Mouse (Mus musculus) CH12.LX (cell line): ENCODE data around the gene Tspan9. TPM values are rescaled to one million over a fixed set of nuclear protein-coding genes. Genes with fewer than 3 reads are reported as not detected.

ENCODE experiments used
- DNase-seq: peaks from one replicate; pipeline ENCODE4 v3.0.0-alpha.2; 2013; ENCODE audit errors: extremely low read depth
- H3K27ac ChIP-seq: 2 replicates; pipeline ENCODE4 v1.5.1; 2012; ENCODE audit warnings: low read depth, mild to moderate bottlenecking, control low read depth, moderate library complexity; ENCODE audit not compliant: insufficient read depth
- H3K27me3 ChIP-seq: replicated peaks from 2 replicates; pipeline ENCODE3; 2012; ENCODE audit warnings: inconsistent platforms
- H3K36me3 ChIP-seq, 2 experiments: replicated peaks in 1 of 2; 2 replicates each; pipeline versions ENCODE3 to v1.6.1; 2012; ENCODE audit warnings: inconsistent platforms in 1 of 2, low read length in 1 of 2, mild to moderate bottlenecking in 1 of 2, mixed read lengths in 1 of 2, moderate library complexity in 1 of 2; ENCODE audit not compliant: control insufficient read depth in 1 of 2, insufficient read depth in 1 of 2
- H3K4me1 ChIP-seq, 2 experiments: 2 replicates each; pipeline ENCODE4 v1.6.1; 2012; ENCODE audit warnings: inconsistent platforms in 1 of 2, moderate library complexity in 1 of 2; ENCODE audit not compliant: insufficient read depth in 2 of 2, control insufficient read depth in 1 of 2
- H3K4me2 ChIP-seq: 2 replicates; pipeline ENCODE4 v1.6.1; 2012; ENCODE audit warnings: low read depth, mild to moderate bottlenecking, control low read depth; ENCODE audit not compliant: poor library complexity, insufficient read depth, severe bottlenecking
- H3K4me3 ChIP-seq, 3 experiments: fragments of 150-350 bp in 1 of 3; sonication (generic) in 1 of 3; replicated peaks in 1 of 3; 2 replicates each; pipeline versions ENCODE3 to v1.5.1; 2011 to 2012; ENCODE audit warnings: low read depth in 2 of 3, low read length in 2 of 3, mild to moderate bottlenecking in 2 of 3, moderate library complexity in 2 of 3, control low read depth in 1 of 3, improper control_type of control experiment in 1 of 3, inconsistent platforms in 1 of 3, mixed read lengths in 1 of 3; ENCODE audit not compliant: poor library complexity in 1 of 3
- H3K79me2 ChIP-seq: replicated peaks from 2 replicates; pipeline ENCODE4 v1.6.1; 2012; ENCODE audit warnings: mild to moderate bottlenecking, moderate library complexity; ENCODE audit not compliant: control insufficient read depth, poor library complexity, insufficient read depth, severe bottlenecking; ENCODE audit errors: extremely low read depth
- H3K9ac ChIP-seq: 2 replicates; pipeline ENCODE4 v1.6.1; 2012; ENCODE audit warnings: low read depth, mild to moderate bottlenecking, control low read depth, moderate library complexity; ENCODE audit not compliant: insufficient read depth
- H3K9me3 ChIP-seq: replicated peaks from 2 replicates; pipeline ENCODE3; 2012; ENCODE audit warnings: low read length, inconsistent platforms, mixed read lengths
- ELF1 ChIP-seq: IDR thresholded peaks from 2 replicates; pipeline ENCODE4 v1.6.1; 2014; ENCODE audit warnings: low read depth, mild to moderate bottlenecking, inconsistent platforms, low read length, improper control_type of control experiment
- EP300 ChIP-seq: IDR thresholded peaks from 2 replicates; pipeline ENCODE4 v1.6.1; 2011; ENCODE audit warnings: low read length, improper control_type of control experiment
- JUND ChIP-seq: conservative IDR thresholded peaks from 2 replicates; pipeline ENCODE4 v1.6.1; 2011; ENCODE audit warnings: low read depth, low read length, improper control_type of control experiment
- MXI1 ChIP-seq: IDR thresholded peaks from 2 replicates; pipeline ENCODE4 v1.6.1; 2011; ENCODE audit warnings: mild to moderate bottlenecking, low read depth, low read length, improper control_type of control experiment
- USF1 ChIP-seq: IDR thresholded peaks from 2 replicates; pipeline ENCODE4 v1.6.1; 2014; ENCODE audit warnings: low read depth, mild to moderate bottlenecking, inconsistent platforms, low read length, improper control_type of control experiment
- USF2 ChIP-seq: conservative IDR thresholded peaks from 2 replicates; pipeline ENCODE4 v1.6.1; 2011; ENCODE audit warnings: low read depth, low read length, improper control_type of control experiment
- dilution Hi-C: fragments of 300-500 bp; cut with MboI; formaldehyde crosslinking; loops from 2 replicates; pipeline ENCODE4 v1.14.3; 2020; ENCODE audit warnings: low sequenced_read_pairs; ENCODE audit not compliant: extremely low pct_unique_long_range_greater_than_20kb, extremely low pct_ligation_motif_present
- in situ Hi-C: fragments of 300-500 bp; cut with MboI; formaldehyde crosslinking; loops from 3 replicates; pipeline ENCODE4 v1.14.3; 2019; ENCODE audit warnings: low sequenced_read_pairs, low pct_ligation_motif_present, low pct_unique_long_range_greater_than_20kb, mixed read lengths
- polyA plus RNA-seq: library from polyadenylated mRNA; unstranded; fragments of >175 nt; gene quantifications from 2 replicates; pipeline ENCODE4 v1.2.1, GENCODE M21; 2012; ENCODE audit warnings: low read depth; ENCODE audit not compliant: insufficient read length
- total RNA-seq, 2 experiments: library from RNA; depleted of rRNA; stranded (reverse); fragments of 300-350 nt in 1 of 2; fragments of >200 nt in 1 of 2; gene quantifications; 2 replicates each; pipeline ENCODE4 v1.2.3; 2012 to 2014

Tspan9 gene
- total and polyA plus RNA-seq, 3 experiments, result 0.40 to 0.98 (median 0.71) TPM

DNA sequence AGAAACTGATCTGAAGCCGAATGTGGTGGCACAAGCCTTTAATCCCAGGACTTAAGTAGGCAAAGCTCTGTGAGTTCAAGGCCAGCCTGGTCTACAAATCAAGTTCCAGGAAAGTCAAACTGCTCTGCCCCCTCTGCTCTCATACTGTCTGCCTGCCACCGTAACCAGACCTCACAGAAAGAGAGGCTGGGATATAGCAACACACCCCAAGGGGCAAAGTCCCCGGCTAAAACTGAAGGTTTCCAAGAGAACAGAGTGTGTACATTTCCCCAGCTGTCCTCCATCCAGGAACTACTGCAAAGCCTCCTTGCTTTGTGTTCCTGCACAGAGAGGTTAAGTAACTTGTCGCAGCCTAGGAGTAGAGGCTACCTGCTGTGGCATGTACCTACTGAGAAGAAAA is 231.7 kb downstream of the Tspan9 start:
- Histone ChIP-seq H3K27me3 (peaks cover 77% of the 10 kb centered on the region), H3K4me1 (no peaks in the 10 kb centered on the region), H3K9ac (no peak overlapping the region), H3K9me3 (peaks cover 10% of the 10 kb centered on the region), H3K36me3 (no peaks in the 10 kb centered on the region), H3K4me2 (no peak overlapping the region), H3K4me3 (no peak overlapping the region), H3K79me2 (no peaks in the 10 kb centered on the region), H3K27ac (no peak overlapping the region)
- no peak for DNase-seq
- TF ChIP-seq USF2 (no peak), USF1 (no peak), JUND (no peak), MXI1 (no peak), EP300 (no peak), ELF1 (no peak)
- in situ Hi-C loops, result loop anchor here (25.0 kb wide), 1 partner anchor 374 kb away; no protein-coding TSS in a partner anchor
- dilution Hi-C loops, result no loop called here

Other genes starting within 250 kb of the Tspan9 start
- not detected in 2 replicates for gene Tead4, start 157.2 kb upstream of the Tspan9 start, total RNA-seq (2012; rRNA removed)
- not detected in 2 replicates for gene Tead4, start 157.2 kb upstream of the Tspan9 start, total RNA-seq (2014; rRNA removed)
- gene Tead4, start 157.2 kb upstream of the Tspan9 start, polyA plus RNA-seq, result 0.15 TPM in 1 of 2 replicates, not detected in the other
- gene Tulp3, start 212.3 kb upstream of the Tspan9 start, total RNA-seq (2012; rRNA removed), result 4.9 and 5.5 TPM in 2 replicates
- 3.7 and 5.6 TPM in 2 replicates for gene Tulp3, start 212.3 kb upstream of the Tspan9 start, total RNA-seq (2014; rRNA removed)
- gene Tulp3, start 212.3 kb upstream of the Tspan9 start, polyA plus RNA-seq, result 11.5 and 13.1 TPM in 2 replicates
- 28.7 and 34.9 TPM in 2 replicates for gene Rhno1, start 219.3 kb upstream of the Tspan9 start, total RNA-seq (2012; rRNA removed)
- 18.5 and 19.3 TPM in 2 replicates for gene Rhno1, start 219.3 kb upstream of the Tspan9 start, total RNA-seq (2014; rRNA removed)
- gene Rhno1, start 219.3 kb upstream of the Tspan9 start, polyA plus RNA-seq, result 53.4 and 60.0 TPM in 2 replicates
- gene Foxm1, start 219.4 kb upstream of the Tspan9 start, total RNA-seq (2012; rRNA removed), result 14.3 and 16.8 TPM in 2 replicates
- gene Foxm1, start 219.4 kb upstream of the Tspan9 start, total RNA-seq (2014; rRNA removed), result 5.8 and 6.0 TPM in 2 replicates
- 32.5 and 41.0 TPM in 2 replicates for gene Foxm1, start 219.4 kb upstream of the Tspan9 start, polyA plus RNA-seq
- 0.13 TPM in 1 of 2 replicates, not detected in the other for gene Tex52, start 231.9 kb upstream of the Tspan9 start, total RNA-seq (2012; rRNA removed)
- gene Tex52, start 231.9 kb upstream of the Tspan9 start, total RNA-seq (2014; rRNA removed), result not detected in 2 replicates
- gene Tex52, start 231.9 kb upstream of the Tspan9 start, polyA plus RNA-seq, result not detected in 2 replicates
- not detected in 2 replicates for gene Gm44596, start 231.9 kb upstream of the Tspan9 start, total RNA-seq (2012; rRNA removed)
- gene Gm44596, start 231.9 kb upstream of the Tspan9 start, total RNA-seq (2014; rRNA removed), result not detected in 2 replicates
- gene Gm44596, start 231.9 kb upstream of the Tspan9 start, polyA plus RNA-seq, result not detected in 2 replicates